Mouse (Mus musculus) C2C12 (cell line): ENCODE results near the gene Irgq.
"Not testable (repeated sequence)": the region's sequence is repeated elsewhere in the genome, so short reads cannot be mapped to it uniquely, and the experiment has no call there.

Experiments used
- CEBPB ChIP-seq: IDR thresholded peaks from one replicate; pipeline ENCODE4 v1.6.1; 2011; ENCODE audit warnings: low read depth, mild to moderate bottlenecking, control low read depth, moderate library complexity
- CTCF ChIP-seq: IDR thresholded peaks from one replicate; pipeline ENCODE4 v1.5.1; 2011; ENCODE audit not compliant: control insufficient read depth, insufficient read depth, insufficient read length
- FOSL1 ChIP-seq: IDR thresholded peaks from one replicate; pipeline ENCODE4 v1.8.0; 2011; ENCODE audit warnings: mild to moderate bottlenecking, low read length; ENCODE audit not compliant: poor library complexity, insufficient read depth, severe bottlenecking
- MAX ChIP-seq: IDR thresholded peaks from one replicate; pipeline ENCODE4 v1.6.1; 2011; ENCODE audit warnings: mild to moderate bottlenecking, control low read depth
- MYOD1 ChIP-seq: IDR thresholded peaks from one replicate; pipeline ENCODE4 v1.6.1; 2011; ENCODE audit warnings: low read depth; ENCODE audit not compliant: control insufficient read depth, insufficient read length
- MYOG ChIP-seq: IDR thresholded peaks from one replicate; pipeline ENCODE4 v1.6.1; 2011; ENCODE audit not compliant: control insufficient read depth, insufficient read length; ENCODE audit errors: extremely low read depth
- USF1 ChIP-seq: IDR thresholded peaks from one replicate; pipeline ENCODE4 v1.6.1; 2011; ENCODE audit warnings: low read depth, mild to moderate bottlenecking, control low read depth, moderate library complexity

- TF ChIP-seq CTCF, MYOG, MAX, CEBPB, USF1, MYOD1, FOSL1: not testable (repeated sequence)
Measured at GRCm38 (mm10) chr7:24483291-24483690, 47.2 kb upstream of the Irgq start.
